Mouse (Mus musculus): ENCODE results near the gene Sipa1l1. TPM values are rescaled to one million over a fixed set of nuclear protein-coding genes. Genes with fewer than 3 reads are reported as not detected.

The Sipa1l1 gene
- polyA plus RNA-seq, 1 experiment from 2014 or later = 39.0 TPM

DNA sequence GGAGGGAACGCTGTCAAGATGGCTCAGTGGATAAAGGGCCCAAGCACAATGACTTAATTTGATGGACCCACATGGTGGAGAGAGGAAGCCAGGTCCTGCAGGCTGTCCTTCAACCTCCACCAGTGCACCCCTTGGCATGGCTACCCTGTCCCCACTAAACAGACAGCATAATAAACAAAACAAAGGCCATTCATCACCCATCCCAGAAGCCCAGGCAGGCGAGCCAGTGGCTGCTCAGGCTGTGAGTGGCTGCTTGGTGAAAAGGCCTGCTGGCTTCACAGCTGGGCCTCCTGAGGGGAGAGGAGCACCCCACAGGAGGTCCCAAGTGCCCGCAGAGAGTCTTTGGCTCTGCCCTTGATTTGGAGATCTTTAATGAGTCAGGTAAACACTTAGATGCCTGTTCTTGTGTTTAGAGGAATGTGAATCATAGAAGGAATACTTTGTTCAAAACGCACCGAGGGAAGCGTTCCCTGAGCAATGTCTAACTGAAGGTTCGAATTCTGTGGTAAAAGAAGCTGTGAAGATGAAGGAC, 27.6 kb downstream of the Sipa1l1 start:
- 52% methylated on average over 7 of the region's 7 CpGs for WGBS
- Histone ChIP-seq H3K4me3 (no peak overlapping the region), H3K9me3 (no peaks in the 10 kb centered on the region), H3K27ac (no peak overlapping the region), H3K9ac (no peak overlapping the region), H3K36me3 (no peaks in the 10 kb centered on the region; the same call in 1 of the 2 replicates), H3K4me2 (no peak overlapping the region), H3K27me3 (no peaks in the 10 kb centered on the region), H3K4me1 (peaks cover 41% of the 10 kb centered on the region; the same call in 1 of the 2 replicates)
- no peak for ATAC-seq (ENCODE audit: insufficient number of reproducible peaks, low FRiP score, low TSS enrichment, low read depth)

DNA sequence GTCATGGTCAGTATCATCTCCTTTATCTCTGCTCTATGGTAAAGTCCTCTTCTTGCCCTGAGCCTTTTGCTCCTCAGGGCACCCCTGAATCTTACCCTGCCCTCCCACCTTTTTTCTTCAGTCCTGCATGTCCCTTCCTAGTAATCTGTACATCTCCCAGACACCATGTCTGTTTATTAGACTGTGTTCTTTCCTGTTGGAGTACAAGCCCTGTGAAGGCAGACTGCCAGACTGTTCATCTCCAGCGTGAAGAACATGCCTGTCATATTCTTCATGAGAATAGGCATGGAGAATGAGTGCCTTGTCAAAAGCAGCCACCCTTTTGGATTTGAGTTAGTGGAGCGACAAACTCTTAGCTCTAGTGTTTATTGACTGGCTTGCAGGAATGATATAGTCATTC, 28.1 kb downstream of the Sipa1l1 start:
- no peak overlapping the region for H3K9ac ChIP-seq
- H3K27me3 ChIP-seq = no peaks in the 10 kb centered on the region
- 67% methylated on average over 2 of the region's 2 CpGs for WGBS
- no peak for ATAC-seq (ENCODE audit: insufficient number of reproducible peaks, low FRiP score, low TSS enrichment, low read depth)
- H3K4me2 ChIP-seq = no peak overlapping the region
- H3K27ac ChIP-seq = no peak overlapping the region
- no peaks in the 10 kb centered on the region; the same call in 1 of the 2 replicates for H3K36me3 ChIP-seq
- H3K4me1 ChIP-seq = peaks cover 41% of the 10 kb centered on the region; the same call in 1 of the 2 replicates
- H3K9me3 ChIP-seq = no peaks in the 10 kb centered on the region
- no peak overlapping the region for H3K4me3 ChIP-seq

DNA sequence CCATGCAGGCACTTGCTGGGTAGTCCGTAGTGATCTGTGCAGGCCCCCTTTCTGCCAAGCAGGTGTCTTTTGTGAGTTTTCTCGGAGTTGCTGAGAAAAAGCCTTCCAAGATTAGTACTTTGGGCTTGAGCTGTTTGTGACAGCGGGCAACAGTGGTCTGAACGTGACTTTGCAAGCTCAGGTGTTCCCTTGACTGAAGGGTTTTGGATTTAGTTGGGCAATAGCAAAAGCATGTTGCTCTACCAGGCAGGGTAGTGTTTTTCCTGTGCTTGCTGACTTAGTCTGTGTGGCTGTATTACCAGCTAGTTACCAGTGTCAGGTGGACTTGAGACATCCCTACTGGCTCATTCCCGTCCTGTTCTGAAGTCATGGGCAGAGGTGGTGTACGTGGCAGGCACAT, 30.2 kb downstream of the Sipa1l1 start:
- H3K9ac ChIP-seq = no peak overlapping the region
- WGBS = 86% methylated on average over 6 of the region's 6 CpGs
- H3K4me2 ChIP-seq = no peak overlapping the region
- peaks cover 31% of the 10 kb centered on the region; the same call in 1 of the 2 replicates for H3K4me1 ChIP-seq
- no peaks in the 10 kb centered on the region for H3K9me3 ChIP-seq
- H3K27ac ChIP-seq = no peak overlapping the region
- no peaks in the 10 kb centered on the region; the same call in 1 of the 2 replicates for H3K36me3 ChIP-seq
- H3K27me3 ChIP-seq = no peaks in the 10 kb centered on the region
- H3K4me3 ChIP-seq = no peak overlapping the region
- no peak for ATAC-seq (ENCODE audit: insufficient number of reproducible peaks, low FRiP score, low TSS enrichment, low read depth)

DNA sequence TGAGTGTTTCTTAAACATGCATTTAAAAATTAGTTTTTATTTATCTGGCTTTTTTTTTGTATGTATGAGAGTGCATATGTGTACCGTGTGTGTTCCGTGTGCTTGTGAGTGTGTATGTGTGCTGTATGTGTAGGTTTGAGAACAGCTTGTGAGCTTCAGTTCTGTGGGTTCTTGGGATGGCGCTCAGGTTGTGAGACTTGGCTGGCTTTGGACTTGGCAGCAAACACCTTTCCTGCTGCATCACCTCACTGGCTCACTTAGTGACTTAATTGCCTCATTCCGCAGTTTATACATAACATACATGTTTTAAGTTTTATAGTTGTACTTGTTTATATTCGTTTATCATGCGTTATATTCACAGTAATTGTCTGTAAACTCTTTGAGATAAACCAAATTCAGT, 35.0 kb downstream of the Sipa1l1 start:
- Histone ChIP-seq H3K4me2 (no peak overlapping the region), H3K4me1 (peaks cover 13% of the 10 kb centered on the region; the same call in 1 of the 2 replicates), H3K4me3 (no peak overlapping the region), H3K9me3 (no peaks in the 10 kb centered on the region), H3K9ac (no peak overlapping the region), H3K27ac (no peak overlapping the region), H3K36me3 (no peaks in the 10 kb centered on the region; the same call in 1 of the 2 replicates), H3K27me3 (no peaks in the 10 kb centered on the region)
- ATAC-seq (ENCODE audit: insufficient number of reproducible peaks, low FRiP score, low TSS enrichment, low read depth) = no peak
- WGBS = 71% methylated on average over 6 of the region's 6 CpGs

DNA sequence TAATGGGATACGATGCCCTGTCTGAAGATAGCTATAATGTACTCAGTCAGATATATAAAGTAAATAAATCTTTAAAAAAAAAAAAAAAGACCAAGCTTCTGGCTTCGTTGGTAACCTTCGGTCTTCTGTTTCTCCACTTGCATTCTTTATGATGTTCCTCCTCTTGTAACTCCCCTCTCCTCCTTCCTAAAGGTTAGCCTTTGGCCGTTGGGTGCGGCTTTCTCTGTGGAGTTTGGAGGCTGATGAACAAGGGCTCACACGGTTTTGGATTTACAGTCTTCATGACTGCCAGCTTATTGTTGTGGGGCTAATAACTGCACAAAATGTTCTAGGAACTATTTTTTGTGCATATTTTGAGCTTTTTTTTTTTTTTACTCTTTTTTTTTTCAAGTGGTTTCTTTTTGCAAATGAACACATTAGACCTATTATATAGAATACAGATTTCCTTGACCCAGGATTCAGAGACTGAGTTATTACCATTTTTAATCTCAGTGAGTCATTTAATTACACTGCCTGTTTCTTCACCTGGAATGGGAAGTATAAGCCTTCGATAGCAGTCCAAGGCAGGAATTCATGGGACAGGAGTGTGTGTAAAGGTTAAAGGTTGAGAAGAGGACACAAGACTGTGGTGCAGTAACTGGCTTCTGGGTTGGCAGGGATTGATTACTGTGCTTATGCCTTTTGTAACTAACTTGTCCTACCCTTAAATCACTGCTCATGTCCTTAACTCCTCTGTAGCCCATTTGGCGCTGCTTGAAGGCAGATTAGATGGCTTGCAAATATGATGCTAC, 37.9 kb downstream of the Sipa1l1 start:
- WGBS = 79% methylated on average over 8 of the region's 8 CpGs
- no peak overlapping the region for H3K27ac ChIP-seq
- no peaks in the 10 kb centered on the region for H3K9me3 ChIP-seq
- no peaks in the 10 kb centered on the region for H3K27me3 ChIP-seq
- no peak for ATAC-seq (ENCODE audit: insufficient number of reproducible peaks, low FRiP score, low TSS enrichment, low read depth)
- H3K4me3 ChIP-seq = no peak overlapping the region
- no peaks in the 10 kb centered on the region for H3K36me3 ChIP-seq
- peaks cover 9% of the 10 kb centered on the region; the same call in 1 of the 2 replicates for H3K4me1 ChIP-seq
- no peak overlapping the region for H3K4me2 ChIP-seq
- H3K9ac ChIP-seq = no peak overlapping the region

DNA sequence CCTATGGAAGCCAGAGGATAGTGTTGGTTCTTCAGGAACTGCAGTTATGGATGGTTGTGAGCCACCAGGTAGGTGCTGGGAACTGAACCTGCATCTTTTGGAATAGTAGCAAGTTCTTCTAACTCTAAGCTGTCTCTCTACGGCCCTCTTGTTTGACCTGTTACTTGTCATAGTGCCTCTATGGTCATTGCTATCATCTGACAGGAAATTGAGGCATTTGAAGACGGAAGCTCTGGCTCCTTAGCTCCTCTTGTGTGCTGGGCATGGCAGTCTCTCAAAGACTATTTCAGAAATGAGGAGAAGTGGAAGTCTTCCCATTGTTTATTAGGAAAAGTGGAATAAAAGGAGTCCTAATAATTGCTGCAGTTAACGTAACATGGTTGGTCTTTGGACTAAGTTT, 38.9 kb downstream of the Sipa1l1 start:
- Histone ChIP-seq H3K4me3 (no peak overlapping the region), H3K4me1 (peaks cover 15% of the 10 kb centered on the region), H3K27ac (no peak overlapping the region), H3K36me3 (no peaks in the 10 kb centered on the region), H3K4me2 (no peak overlapping the region), H3K9ac (no peak overlapping the region), H3K27me3 (no peaks in the 10 kb centered on the region), H3K9me3 (no peaks in the 10 kb centered on the region)
- WGBS = 81% methylated on average over 3 of the region's 3 CpGs
- ATAC-seq (ENCODE audit: insufficient number of reproducible peaks, low FRiP score, low TSS enrichment, low read depth) = no peak

DNA sequence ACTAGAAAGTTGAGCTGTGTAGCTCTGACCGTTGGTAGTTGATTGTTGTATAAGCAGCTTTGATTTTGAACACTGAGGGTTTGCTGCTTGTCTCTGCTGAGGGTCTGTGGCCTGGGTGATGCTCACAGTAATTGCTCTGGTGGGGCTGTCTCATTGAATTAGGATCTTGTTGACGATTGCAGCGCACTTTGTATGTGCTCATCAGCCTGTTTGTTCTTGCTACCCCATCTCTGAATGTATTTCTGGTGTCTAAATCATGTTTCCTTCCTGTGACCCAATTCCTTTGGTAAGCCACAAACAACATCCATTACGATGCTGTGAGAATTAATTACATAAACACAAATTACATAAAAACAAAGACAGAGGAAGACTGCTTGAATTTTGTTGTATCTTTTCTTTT, 39.5 kb downstream of the Sipa1l1 start:
- no peak overlapping the region for H3K9ac ChIP-seq
- ATAC-seq (ENCODE audit: insufficient number of reproducible peaks, low FRiP score, low TSS enrichment, low read depth) = no peak
- H3K4me1 ChIP-seq = peaks cover 15% of the 10 kb centered on the region
- no peaks in the 10 kb centered on the region for H3K27me3 ChIP-seq
- H3K27ac ChIP-seq = no peak overlapping the region
- no peak overlapping the region for H3K4me3 ChIP-seq
- no peaks in the 10 kb centered on the region for H3K9me3 ChIP-seq
- no peaks in the 10 kb centered on the region for H3K36me3 ChIP-seq
- no peak overlapping the region for H3K4me2 ChIP-seq
- 82% methylated on average over 4 of the region's 4 CpGs for WGBS

DNA sequence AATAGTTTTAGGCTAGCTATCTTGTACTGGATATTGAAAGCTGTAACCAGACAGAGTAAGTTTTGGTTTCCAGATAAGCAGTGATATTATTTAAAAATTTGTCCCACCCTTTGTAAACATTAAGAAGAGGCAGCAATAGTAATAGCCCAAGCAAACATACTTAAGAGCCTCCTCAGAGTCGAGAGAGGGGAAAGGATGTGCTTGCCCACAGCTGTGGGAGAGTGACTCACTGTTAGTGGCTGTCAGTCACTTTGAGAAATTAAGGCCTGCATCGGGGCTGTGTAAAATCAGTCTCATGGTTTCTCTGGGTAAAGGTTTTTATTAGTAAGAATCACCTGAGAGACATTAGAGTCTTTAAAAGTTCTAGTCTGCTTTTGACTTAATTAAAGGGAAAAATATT, 40.6 kb downstream of the Sipa1l1 start:
- H3K9ac ChIP-seq = no peak overlapping the region
- H3K27ac ChIP-seq = no peak overlapping the region
- no peaks in the 10 kb centered on the region for H3K36me3 ChIP-seq
- H3K4me2 ChIP-seq = no peak overlapping the region
- WGBS = 47% methylated on average over 2 of the region's 2 CpGs
- H3K4me1 ChIP-seq = peaks cover 12% of the 10 kb centered on the region
- H3K27me3 ChIP-seq = no peaks in the 10 kb centered on the region
- no peak for ATAC-seq (ENCODE audit: insufficient number of reproducible peaks, low FRiP score, low TSS enrichment, low read depth)
- H3K4me3 ChIP-seq = no peak overlapping the region
- no peaks in the 10 kb centered on the region for H3K9me3 ChIP-seq

DNA sequence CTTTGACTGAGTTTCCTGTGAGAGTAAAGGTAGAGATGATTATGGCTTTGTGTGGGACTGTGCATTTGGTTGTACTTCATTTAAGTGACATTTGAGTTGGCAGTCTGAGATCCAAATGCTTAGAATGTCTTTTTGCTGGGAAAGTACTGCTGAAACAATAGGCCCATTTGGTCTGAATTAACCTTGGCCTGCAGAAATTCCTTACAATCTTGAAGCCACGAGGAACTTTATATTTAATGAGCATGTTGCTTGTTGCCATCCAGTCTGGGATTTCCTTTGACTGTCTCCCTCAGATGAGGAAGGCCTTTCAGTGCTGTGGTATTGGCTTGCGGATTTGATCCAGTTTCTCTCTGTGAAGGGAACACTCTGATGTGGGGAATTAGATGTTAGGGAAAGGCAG, 43.9 kb downstream of the Sipa1l1 start:
- no peak overlapping the region for H3K4me3 ChIP-seq
- ATAC-seq (ENCODE audit: insufficient number of reproducible peaks, low FRiP score, low TSS enrichment, low read depth) = no peak
- H3K36me3 ChIP-seq = no peaks in the 10 kb centered on the region
- no peak overlapping the region for H3K4me2 ChIP-seq
- H3K9me3 ChIP-seq = no peaks in the 10 kb centered on the region
- H3K27ac ChIP-seq = no peak overlapping the region
- H3K9ac ChIP-seq = no peak overlapping the region
- 47% methylated on average over 2 of the region's 2 CpGs for WGBS
- H3K27me3 ChIP-seq = no peaks in the 10 kb centered on the region
- peaks cover 6% of the 10 kb centered on the region; the same call in 1 of the 2 replicates for H3K4me1 ChIP-seq

DNA sequence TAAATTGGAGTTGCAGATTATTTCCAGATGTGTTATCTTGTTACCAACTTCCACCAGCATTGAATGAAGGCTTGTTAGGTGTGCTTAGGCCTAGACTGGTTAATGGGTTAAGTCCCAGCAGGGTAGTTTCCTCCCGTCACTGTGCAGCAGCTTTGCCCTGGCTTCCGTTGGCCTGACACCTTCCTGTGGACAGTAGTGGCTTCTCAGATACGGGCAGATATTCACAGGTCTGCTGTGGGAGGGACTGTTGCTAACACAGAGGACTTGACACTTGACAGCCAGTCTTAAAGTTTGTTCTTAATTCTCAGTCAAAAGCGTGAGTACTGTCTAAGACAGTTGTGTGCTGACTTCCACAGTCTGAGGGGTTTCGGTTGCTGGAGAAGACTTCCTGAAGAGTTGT, 45.8 kb downstream of the Sipa1l1 start:
- ATAC-seq (ENCODE audit: insufficient number of reproducible peaks, low FRiP score, low TSS enrichment, low read depth) = no peak
- Histone ChIP-seq H3K4me3 (no peak overlapping the region), H3K4me1 (peaks cover 9% of the 10 kb centered on the region; the same call in 1 of the 2 replicates), H3K9me3 (no peaks in the 10 kb centered on the region), H3K4me2 (no peak overlapping the region), H3K9ac (no peak overlapping the region), H3K36me3 (no peaks in the 10 kb centered on the region), H3K27ac (no peak overlapping the region), H3K27me3 (no peaks in the 10 kb centered on the region)
- WGBS = 46% methylated on average over 5 of the region's 5 CpGs

DNA sequence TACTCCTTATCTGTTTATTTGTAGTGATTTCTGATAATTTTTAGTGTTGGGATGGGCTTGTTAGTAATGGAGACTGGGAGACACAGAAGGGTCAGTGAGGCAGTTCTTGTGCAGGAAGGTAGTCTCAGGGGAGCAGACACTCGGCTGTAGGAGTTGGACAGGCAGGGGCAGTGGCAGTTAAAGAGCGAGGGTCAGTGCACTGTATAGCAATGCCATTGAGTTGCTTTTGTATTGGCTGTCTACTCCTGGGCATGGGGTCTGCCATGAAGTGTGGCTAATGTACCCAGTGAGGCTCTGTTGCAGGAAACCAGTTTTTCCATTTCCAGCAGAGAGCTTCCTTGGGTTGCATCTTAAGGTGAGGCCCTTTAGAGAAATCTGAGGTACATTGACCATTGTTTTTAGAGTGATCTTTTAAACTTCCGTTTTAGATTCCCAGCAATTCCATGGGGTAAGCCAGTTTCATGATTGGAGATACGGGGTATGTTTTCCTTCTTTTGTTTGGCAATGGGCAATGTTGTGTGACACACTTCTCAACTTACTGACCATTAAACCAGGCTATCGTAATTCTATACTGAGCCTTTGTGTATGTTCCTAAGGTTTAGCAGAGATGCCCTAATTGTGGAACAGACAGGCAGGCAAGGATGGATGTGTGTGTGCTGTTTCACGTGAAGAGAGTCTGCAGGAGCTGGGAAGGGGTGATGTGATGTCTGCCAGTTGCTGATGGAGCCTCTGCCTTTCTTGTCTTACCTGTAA, 47.9 kb downstream of the Sipa1l1 start:
- Histone ChIP-seq H3K9ac (no peak overlapping the region), H3K4me3 (no peak overlapping the region), H3K36me3 (no peaks in the 10 kb centered on the region), H3K27me3 (no peaks in the 10 kb centered on the region), H3K27ac (no peak overlapping the region), H3K4me1 (peaks cover 9% of the 10 kb centered on the region; the same call in 1 of the 2 replicates), H3K9me3 (no peaks in the 10 kb centered on the region), H3K4me2 (no peak overlapping the region)
- 67% methylated on average over 6 of the region's 6 CpGs for WGBS
- ATAC-seq (ENCODE audit: insufficient number of reproducible peaks, low FRiP score, low TSS enrichment, low read depth) = no peak

DNA sequence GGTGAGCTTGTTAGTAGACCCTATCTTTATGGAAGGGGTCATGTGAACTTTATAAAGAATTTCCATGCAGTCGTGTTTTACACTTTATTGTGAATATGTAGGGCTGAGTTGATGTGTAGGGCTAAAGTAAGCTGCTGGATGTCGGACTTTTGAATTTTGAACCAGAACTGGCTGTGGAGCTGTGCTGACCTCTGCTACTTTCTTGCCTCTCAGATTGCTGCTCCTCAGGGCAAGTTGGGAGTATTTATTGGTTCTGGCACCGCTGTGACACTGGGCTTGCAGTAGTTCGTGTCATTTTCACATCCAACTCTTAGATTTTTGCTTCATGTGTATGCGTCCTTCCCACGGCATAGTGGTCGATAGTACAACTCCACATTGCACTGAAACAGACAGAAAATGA, 49.1 kb downstream of the Sipa1l1 start:
- no peak for ATAC-seq (ENCODE audit: insufficient number of reproducible peaks, low FRiP score, low TSS enrichment, low read depth)
- Histone ChIP-seq H3K9ac (no peak overlapping the region), H3K4me1 (0 out of 2 replicates have a peak, but pooled peaks cover 3% of the 10 kb centered on the region), H3K9me3 (no peaks in the 10 kb centered on the region), H3K4me2 (no peak overlapping the region), H3K27me3 (no peaks in the 10 kb centered on the region), H3K27ac (no peak overlapping the region), H3K36me3 (no peaks in the 10 kb centered on the region), H3K4me3 (no peak overlapping the region)
- WGBS = 74% methylated on average over 7 of the region's 7 CpGs
